Mouse (Mus musculus) neural tube, embryonic 12.5 days (tissue): ENCODE results near the gene Ranbp3l. TPM values are rescaled to one million over a fixed set of nuclear protein-coding genes. Genes with fewer than 3 reads are reported as not detected.
"Not testable (repeated sequence)": the region's sequence is repeated elsewhere in the genome, so short reads cannot be mapped to it uniquely, and the experiment has no call there.

Experiments used
- ATAC-seq: fragments of 200-750 bp; cut with Nextera tagmentation; 2 replicates; pipeline ENCODE4 v1.8.0; 2017; ENCODE audit warnings: low read depth, mild to moderate bottlenecking, moderate TSS enrichment, moderate library complexity; ENCODE audit not compliant: low FRiP score
- H3K27ac ChIP-seq: fragments of 300-500 bp; sonication (generic); 2 replicates; pipeline ENCODE4 v1.5.1; 2016
- H3K27me3 ChIP-seq: fragments of 300-500 bp; sonication (generic); replicated peaks from 2 replicates; pipeline ENCODE4 v1.6.1; 2016; ENCODE audit warnings: mild to moderate bottlenecking
- H3K36me3 ChIP-seq: fragments of 300-500 bp; sonication (generic); 2 replicates; pipeline ENCODE4 v1.6.1; 2016; ENCODE audit warnings: mild to moderate bottlenecking
- H3K4me1 ChIP-seq: fragments of 300-500 bp; sonication (generic); 2 replicates; pipeline ENCODE4 v1.6.1; 2016
- H3K4me2 ChIP-seq: fragments of 300-500 bp; sonication (generic); replicated peaks from 2 replicates; pipeline ENCODE4 v1.6.1; 2016; ENCODE audit warnings: mild to moderate bottlenecking
- H3K4me3 ChIP-seq: fragments of 300-500 bp; sonication (generic); 2 replicates; pipeline ENCODE4 v1.5.1; 2016
- H3K9ac ChIP-seq: fragments of 300-500 bp; sonication (generic); 2 replicates; pipeline ENCODE4 v1.6.1; 2016; ENCODE audit warnings: mild to moderate bottlenecking
- H3K9me3 ChIP-seq: fragments of 300-500 bp; sonication (generic); 2 replicates; pipeline ENCODE4 v1.6.1; 2016; ENCODE audit warnings: mild to moderate bottlenecking
- WGBS: fragments of 180-500 bp; shearing (Covaris S2); methylation state at CpG from one replicate; pipeline ENCODE4 v1.1.7; 2016; 5-methylcytosine and 5-hydroxymethylcytosine counted together
- polyA plus RNA-seq: library from polyadenylated mRNA; unstranded; fragments of >200 nt; fragmentation: Nextera tagmentation; extraction: Ambion mirVana; gene quantifications from 2 replicates; pipeline ENCODE4 v1.2.1, GENCODE M21; 2016

Ranbp3l gene
- polyA plus RNA-seq, 1 experiment from 2014 or later, result 3.6 TPM

- Histone ChIP-seq H3K4me3 (no peak overlapping the region), H3K27me3 (no peaks in the 10 kb centered on the region), H3K36me3 (no peaks in the 10 kb centered on the region), H3K27ac (no peak overlapping the region), H3K9me3 (no peaks in the 10 kb centered on the region), H3K4me1 (no peaks in the 10 kb centered on the region), H3K9ac (no peak overlapping the region), H3K4me2 (no peak overlapping the region)
- WGBS, result 90% methylated on average over 2 of the region's 2 CpGs
- ATAC-seq, result no peak
Observed at GRCm38 (mm10) chr15:9002762-9003161, 35.0 kb downstream of the Ranbp3l start.

GRCm38 (mm10) chr15:9009196-9009595 lies 41.4 kb downstream of the Ranbp3l start:
- ATAC-seq, result no peak
- no peak overlapping the region for H3K4me3 ChIP-seq
- no peaks in the 10 kb centered on the region for H3K4me1 ChIP-seq
- no peak overlapping the region for H3K9ac ChIP-seq
- WGBS, result 77% methylated on average over 6 of the region's 6 CpGs
- no peak overlapping the region for H3K4me2 ChIP-seq
- H3K27me3 ChIP-seq, result no peaks in the 10 kb centered on the region
- no peak overlapping the region for H3K27ac ChIP-seq
- no peaks in the 10 kb centered on the region for H3K36me3 ChIP-seq
- H3K9me3 ChIP-seq, result no peaks in the 10 kb centered on the region

GRCm38 (mm10) chr15:9014541-9014940 lies 46.8 kb downstream of the Ranbp3l start:
- no peaks in the 10 kb centered on the region for H3K4me1 ChIP-seq
- no peak overlapping the region for H3K9ac ChIP-seq
- H3K36me3 ChIP-seq, result no peaks in the 10 kb centered on the region
- H3K27me3 ChIP-seq, result no peaks in the 10 kb centered on the region
- H3K27ac ChIP-seq, result no peak overlapping the region
- WGBS, result 67% methylated on average over 2 of the region's 2 CpGs
- no peaks in the 10 kb centered on the region for H3K9me3 ChIP-seq
- ATAC-seq, result no peak
- no peak overlapping the region for H3K4me3 ChIP-seq
- no peak overlapping the region for H3K4me2 ChIP-seq

- H3K4me2 ChIP-seq, H3K9me3 ChIP-seq, ATAC-seq, H3K27ac ChIP-seq, H3K27me3 ChIP-seq, H3K9ac ChIP-seq, H3K4me1 ChIP-seq, H3K36me3 ChIP-seq, H3K4me3 ChIP-seq: not testable (repeated sequence)
- 86% methylated on average over 6 of the region's 6 CpGs for WGBS
Observed at GRCm38 (mm10) chr15:9015496-9015895, 47.7 kb downstream of the Ranbp3l start.

GRCm38 (mm10) chr15:9055704-9056103 lies 88.0 kb downstream of the Ranbp3l start:
- no peaks in the 10 kb centered on the region for H3K27me3 ChIP-seq

GRCm38 (mm10) chr15:9059856-9060255 lies 92.1 kb downstream of the Ranbp3l start:
- no peaks in the 10 kb centered on the region for H3K9me3 ChIP-seq
- H3K4me1 ChIP-seq, result peaks cover 3% of the 10 kb centered on the region; the same call in 1 of the 2 replicates
- no peak overlapping the region for H3K4me2 ChIP-seq
- no peak overlapping the region for H3K9ac ChIP-seq
- ATAC-seq, result no peak
- no peak overlapping the region for H3K4me3 ChIP-seq
- H3K27me3 ChIP-seq, result no peaks in the 10 kb centered on the region
- no peaks in the 10 kb centered on the region for H3K36me3 ChIP-seq
- 81% methylated on average over 2 of the region's 2 CpGs for WGBS
- H3K27ac ChIP-seq, result no peak overlapping the region

More at GRCm38 (mm10) chr15:9055704-9056103, 88.0 kb downstream of the Ranbp3l start:
- no peak for ATAC-seq
- no peak overlapping the region for H3K4me2 ChIP-seq
- no peaks in the 10 kb centered on the region for H3K36me3 ChIP-seq
- no peaks in the 10 kb centered on the region for H3K9me3 ChIP-seq
- H3K4me1 ChIP-seq, result no peaks in the 10 kb centered on the region
- no peak overlapping the region for H3K9ac ChIP-seq
- H3K27ac ChIP-seq, result no peak overlapping the region
- no peak overlapping the region for H3K4me3 ChIP-seq

- no peak overlapping the region for H3K9ac ChIP-seq
- H3K9me3 ChIP-seq, result no peaks in the 10 kb centered on the region
- H3K4me3 ChIP-seq, result no peak overlapping the region
- no peaks in the 10 kb centered on the region for H3K27me3 ChIP-seq
- H3K4me2 ChIP-seq, result no peak overlapping the region
- 57% methylated on average over 7 of the region's 7 CpGs for WGBS
- H3K4me1 ChIP-seq, result peaks cover 3% of the 10 kb centered on the region; the same call in 1 of the 2 replicates
- H3K36me3 ChIP-seq, result no peaks in the 10 kb centered on the region
- ATAC-seq, result peak; percentile 56; the same call in 1 of the 2 replicates
- H3K27ac ChIP-seq, result no peak overlapping the region
Observed at GRCm38 (mm10) chr15:9061150-9061882, 93.6 kb downstream of the Ranbp3l start.

GRCm38 (mm10) chr15:9068881-9069280 lies 101.1 kb downstream of the Ranbp3l start:
- H3K9me3 ChIP-seq, result no peaks in the 10 kb centered on the region
- no peaks in the 10 kb centered on the region for H3K27me3 ChIP-seq
- no peak for ATAC-seq
- no peaks in the 10 kb centered on the region for H3K36me3 ChIP-seq
- no peak overlapping the region for H3K4me3 ChIP-seq
- H3K27ac ChIP-seq, result no peak overlapping the region
- no peak overlapping the region for H3K9ac ChIP-seq
- peaks cover 15% of the 10 kb centered on the region for H3K4me1 ChIP-seq
- WGBS, result 89% methylated on average over 4 of the region's 4 CpGs
- H3K4me2 ChIP-seq, result no peak overlapping the region

GRCm38 (mm10) chr15:9070353-9070752 lies 102.6 kb downstream of the Ranbp3l start:
- ATAC-seq, result peak; percentile 15
- Histone ChIP-seq H3K27me3 (no peaks in the 10 kb centered on the region), H3K36me3 (no peaks in the 10 kb centered on the region), H3K27ac (peak overlapping the region; percentile 72), H3K9me3 (no peaks in the 10 kb centered on the region), H3K4me3 (peak overlapping the region; percentile 93), H3K4me1 (peaks cover 22% of the 10 kb centered on the region), H3K9ac (peak overlapping the region; percentile 91), H3K4me2 (peak overlapping the region; percentile 78)
- WGBS, result 0% methylated on average over 3 of the region's 3 CpGs

GRCm38 (mm10) chr15:9070912-9071555 lies 103.3 kb downstream of the Ranbp3l start, which contains the start of gene Nadk2:
Gene Nadk2, plus strand, starts transcription at chr15:9071260.
- H3K4me2 ChIP-seq, result peak within 1 kb of the TSS; percentile 78
- H3K27ac ChIP-seq, result peak within 1 kb of the TSS; percentile 77
- no peaks in the 10 kb centered on the region for H3K9me3 ChIP-seq
- peak within 1 kb of the TSS; percentile 91 for H3K9ac ChIP-seq
- 1% methylated on average over 54 of the region's 54 CpGs for WGBS
- peaks cover 22% of the 10 kb centered on the region for H3K4me1 ChIP-seq
- ATAC-seq, result peak; percentile 99
- H3K36me3 ChIP-seq, result no peaks in the 10 kb centered on the region
- peak within 1 kb of the TSS; percentile 93 for H3K4me3 ChIP-seq
- no peaks in the 10 kb centered on the region for H3K27me3 ChIP-seq

GRCm38 (mm10) chr15:9071556-9072544 lies 104.1 kb downstream of the Ranbp3l start:
- Histone ChIP-seq H3K4me2 (peak overlapping the region; percentile 78), H3K36me3 (no peaks in the 10 kb centered on the region), H3K9ac (peak overlapping the region; percentile 91), H3K4me1 (peaks cover 22% of the 10 kb centered on the region), H3K27ac (peak overlapping the region; percentile 77), H3K9me3 (no peaks in the 10 kb centered on the region), H3K4me3 (peak overlapping the region; percentile 93), H3K27me3 (no peaks in the 10 kb centered on the region)
- peak; percentile 61 for ATAC-seq
- under 1% methylated on average over 62 of the region's 66 CpGs for WGBS

GRCm38 (mm10) chr15:9072630-9073029 lies 104.9 kb downstream of the Ranbp3l start:
- H3K27ac ChIP-seq, result no peak overlapping the region
- H3K27me3 ChIP-seq, result no peaks in the 10 kb centered on the region
- 0 out of 2 replicates have a peak overlapping the region, but pooled peaks have one; percentile 14 for H3K9ac ChIP-seq
- H3K36me3 ChIP-seq, result no peaks in the 10 kb centered on the region
- no peak for ATAC-seq
- peak overlapping the region; percentile 93; the same call in 1 of the 2 replicates for H3K4me3 ChIP-seq
- H3K9me3 ChIP-seq, result no peaks in the 10 kb centered on the region
- H3K4me2 ChIP-seq, result peak overlapping the region; percentile 78
- peaks cover 22% of the 10 kb centered on the region for H3K4me1 ChIP-seq
- 42% methylated on average over 5 of the region's 5 CpGs for WGBS
